13 mouse cellular contexts compared by ENCODE assay signal in the genomic region with DNA sequence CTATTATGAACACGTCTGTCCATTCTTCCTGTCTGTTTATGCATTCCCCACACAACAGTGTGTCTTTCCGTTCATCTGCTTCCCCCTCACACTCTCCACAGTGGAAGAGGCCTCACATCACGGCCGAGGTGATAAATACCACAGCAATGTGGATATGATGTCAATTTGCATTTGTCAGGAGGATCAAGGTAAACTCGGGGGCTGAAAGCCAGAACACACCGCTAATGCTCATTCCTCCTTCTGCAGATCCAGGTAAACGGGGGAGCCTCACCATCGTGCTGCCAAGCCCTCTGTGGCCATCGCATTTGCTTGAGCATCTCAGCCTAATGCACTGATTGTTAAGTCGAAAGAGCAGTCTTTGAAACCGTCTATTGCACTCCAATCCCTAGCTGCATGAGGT. TPM values are rescaled to one million over a fixed set of nuclear protein-coding genes. Genes with fewer than 3 reads are reported as not detected.
DNase-seq lines count a peak whose midpoint lies in the region; ATAC-seq lines count a peak whose summit lies in the region.
"Had no signal": no experiment of that assay in that cellular context is flagged by ENCODE, and none has a peak within 500 bp of the region (broad histone marks: within the 10 kb centered on the region; RNA-seq: fewer than 3 reads in every experiment).

No protein-coding gene starts in this region.

- intact Hi-C loops in heart, postnatal 14 days (cut with DNase I), result no loop called here

- peak overlapping the region; percentile 47 for H3K4me3 ChIP-seq in heart, embryonic 13.5 days
- H3K4me3 ChIP-seq in embryonic facial prominence, embryonic 13.5 days, result peak overlapping the region; percentile 33
- peak overlapping the region; percentile 31 for H3K4me3 ChIP-seq in midbrain, embryonic 16.5 days (ENCODE audit: low read depth, low read length)

- H3K9ac ChIP-seq in heart, embryonic 13.5 days, result peak overlapping the region; percentile 58
- peak overlapping the region; percentile 28; the same call in 1 of the 2 replicates for H3K9ac ChIP-seq in embryonic facial prominence, embryonic 13.5 days
- peak overlapping the region; percentile 47; the same call in 1 of the 2 replicates for H3K9ac ChIP-seq in midbrain, embryonic 16.5 days (ENCODE audit: low read depth, low read length)

- no peaks in the 10 kb centered on the region for H3K9me3 ChIP-seq in heart, embryonic 13.5 days
- no peaks in the 10 kb centered on the region for H3K9me3 ChIP-seq in embryonic facial prominence, embryonic 13.5 days
- H3K9me3 ChIP-seq in midbrain, embryonic 16.5 days (replicated peaks; ENCODE audit: control insufficient read depth, low read length, poor library complexity, severe bottlenecking), result no peaks in the 10 kb centered on the region

- no peak for DNase-seq in heart, postnatal 14 days
- peak; percentile 1 for DNase-seq in hindlimb bud, embryonic 11.5 days (ENCODE audit: extremely low spot score, low read depth, low spot score)
- no peak for DNase-seq in c-Kit-positive CD71-positive TER-119-positive erythroid progenitor cells, embryonic 14.5 days (ENCODE audit: low spot score)
- no peak for DNase-seq in spleen, postnatal 4 days (ENCODE audit: low spot score in 2 of 2)
- DNase-seq: cerebellum, adult 9-10 months; heart, adult 18-20 months; thymus, postnatal 14 days had no signal

- H3K27me3 ChIP-seq in heart, embryonic 13.5 days (replicated peaks), result peaks cover 70% of the 10 kb centered on the region
- H3K27me3 ChIP-seq in embryonic facial prominence, embryonic 13.5 days, result peaks cover 64% of the 10 kb centered on the region
- peaks cover 4% of the 10 kb centered on the region for H3K27me3 ChIP-seq in midbrain, embryonic 16.5 days (ENCODE audit: control insufficient read depth, insufficient read depth, low read depth, low read length)

- peak overlapping the region; percentile 73 for H3K4me2 ChIP-seq in heart, embryonic 13.5 days
- H3K4me2 ChIP-seq in embryonic facial prominence, embryonic 13.5 days, result peak overlapping the region; percentile 61
- H3K4me2 ChIP-seq in midbrain, embryonic 16.5 days (ENCODE audit: low read length), result peak overlapping the region; percentile 62

- ATAC-seq in heart, embryonic 13.5 days (ENCODE audit: extremely low read depth, insufficient number of reproducible peaks, low FRiP score, low TSS enrichment), result no peak
- no peak for ATAC-seq in embryonic facial prominence, embryonic 13.5 days (ENCODE audit: insufficient number of reproducible peaks, insufficient read depth, low FRiP score, low TSS enrichment, low read depth)
- peak; percentile 57; the same call in 1 of the 2 replicates for ATAC-seq in midbrain, embryonic 16.5 days
- no peak for ATAC-seq in activated CD4-positive, CD25-positive, alpha-beta regulatory T cell, adult 4 months

- 11% methylated on average over 11 of the region's 11 CpGs for WGBS in heart, embryonic 13.5 days
- 9% methylated on average over 11 of the region's 11 CpGs for WGBS in embryonic facial prominence, embryonic 13.5 days
- WGBS in midbrain, embryonic 16.5 days, result under 1% methylated on average over 11 of the region's 11 CpGs

- H3K36me3 ChIP-seq in heart, embryonic 13.5 days, result no peaks in the 10 kb centered on the region
- H3K36me3 ChIP-seq in embryonic facial prominence, embryonic 13.5 days, result no peaks in the 10 kb centered on the region
- H3K36me3 ChIP-seq in midbrain, embryonic 16.5 days (ENCODE audit: control insufficient read depth, insufficient read depth, low read length), result no peaks in the 10 kb centered on the region

- peaks cover 6% of the 10 kb centered on the region for H3K4me1 ChIP-seq in heart, embryonic 13.5 days
- peaks cover 8% of the 10 kb centered on the region; the same call in 1 of the 2 replicates for H3K4me1 ChIP-seq in embryonic facial prominence, embryonic 13.5 days
- H3K4me1 ChIP-seq in midbrain, embryonic 16.5 days (ENCODE audit: control insufficient read depth, insufficient read depth, low read length), result peaks cover 5% of the 10 kb centered on the region; the same call in 1 of the 2 replicates

- H3K27ac ChIP-seq in heart, embryonic 13.5 days (replicated peaks), result no peak overlapping the region
- no peak overlapping the region for H3K27ac ChIP-seq in embryonic facial prominence, embryonic 13.5 days
- H3K27ac ChIP-seq in midbrain, embryonic 16.5 days (ENCODE audit: low read length), result 0 out of 2 replicates have a peak overlapping the region, but pooled peaks have one; percentile 4

RNA-seq across cellular contexts. Expression of gene Gm9376, which starts 56.1 kb away (rescaled TPM):
- polyA plus RNA-seq in heart, embryonic 13.5 days (2015; fragmentation: Nextera tagmentation; extraction: Ambion mirVana), result not detected in 2 replicates
- total RNA-seq in heart, postnatal 14 days (2021), result not detected
- polyA plus RNA-seq in embryonic facial prominence, embryonic 13.5 days (2015; fragmentation: Nextera tagmentation; extraction: Ambion mirVana), result not detected in 2 replicates
- not detected in 2 replicates for polyA plus RNA-seq in midbrain, embryonic 16.5 days (2015; fragmentation: Nextera tagmentation; extraction: Ambion mirVana)
- not detected for polyA plus RNA-seq in activated CD4-positive, CD25-positive, alpha-beta regulatory T cell, adult 4 months (2017; shearing (Covaris generic))
- total RNA-seq: heart, adult 18-20 months; liver, adult 2 months had no signal
- polyA plus RNA-seq: C2C12; liver, adult 2 months had no signal
